Mouse (Mus musculus) MEL (cell line): ENCODE measurements around the gene Cnot8. TPM values are rescaled to one million over a fixed set of nuclear protein-coding genes. Genes with fewer than 3 reads are reported as not detected.

Experiments
- DNase-seq: peaks from one replicate; pipeline ENCODE4 v3.0.0; 2011; ENCODE audit warnings: low read depth, low spot score
- H3K27ac ChIP-seq: 2 replicates; pipeline ENCODE4 v1.5.1; 2012; ENCODE audit warnings: low read depth, mild to moderate bottlenecking, control low read depth, low read length, moderate library complexity; ENCODE audit not compliant: control insufficient read depth
- H3K27me3 ChIP-seq, 2 experiments: fragments of 150-350 bp in 1 of 2; sonication (generic) in 1 of 2; 2 replicates each; pipeline ENCODE4 v1.6.1; 2012; ENCODE audit warnings: low read length in 2 of 2, mild to moderate bottlenecking in 2 of 2, improper control_type of control experiment in 1 of 2, moderate library complexity in 1 of 2; ENCODE audit not compliant: insufficient read depth in 2 of 2, control insufficient read depth in 1 of 2
- H3K36me3 ChIP-seq, 2 experiments: 2 replicates each; pipeline ENCODE4 v1.6.1; 2012 to 2014; ENCODE audit warnings: low read length in 2 of 2, improper control_type of control experiment in 1 of 2, inconsistent platforms in 1 of 2, mild to moderate bottlenecking in 1 of 2; ENCODE audit not compliant: insufficient read depth in 2 of 2, control insufficient read depth in 1 of 2
- H3K4me1 ChIP-seq, 2 experiments: fragments of 150-350 bp in 1 of 2; sonication (generic) in 1 of 2; 2 replicates each; pipeline ENCODE4 v1.6.1; 2012; ENCODE audit warnings: low read length in 2 of 2, improper control_type of control experiment in 1 of 2, mild to moderate bottlenecking in 1 of 2; ENCODE audit not compliant: insufficient read depth in 2 of 2, control insufficient read depth in 1 of 2
- H3K4me3 ChIP-seq, 2 experiments: fragments of 150-350 bp in 1 of 2; sonication (generic) in 1 of 2; 2 replicates each; pipeline ENCODE4 v1.5.1; 2012; ENCODE audit warnings: low read depth in 2 of 2, low read length in 2 of 2, mild to moderate bottlenecking in 2 of 2, moderate library complexity in 2 of 2, control low read depth in 1 of 2, improper control_type of control experiment in 1 of 2; ENCODE audit not compliant: control insufficient read depth in 1 of 2, insufficient read depth in 1 of 2
- H3K79me2 ChIP-seq: 2 replicates; pipeline ENCODE4 v1.6.1; 2012; ENCODE audit warnings: mild to moderate bottlenecking, low read length, moderate library complexity; ENCODE audit not compliant: control insufficient read depth, poor library complexity, insufficient read depth
- H3K9ac ChIP-seq: 2 replicates; pipeline ENCODE4 v1.6.1; 2012; ENCODE audit warnings: low read depth, mild to moderate bottlenecking, control low read depth, low read length, moderate library complexity; ENCODE audit not compliant: control insufficient read depth, poor library complexity, severe bottlenecking
- H3K9me3 ChIP-seq: fragments of 150-350 bp; sonication (generic); replicated peaks from 2 replicates; pipeline ENCODE4 v1.6.1; 2012; ENCODE audit warnings: mild to moderate bottlenecking, low read length, improper control_type of control experiment, moderate library complexity; ENCODE audit not compliant: insufficient read depth
- CHD1 ChIP-seq: IDR thresholded peaks from 2 replicates; pipeline ENCODE4 v1.6.1; 2012; ENCODE audit warnings: low read depth, mild to moderate bottlenecking, inconsistent platforms, low read length, improper control_type of control experiment
- CTCF ChIP-seq, 3 experiments: IDR thresholded peaks in 2 of 3; conservative IDR thresholded peaks in 1 of 3; 2 replicates each; pipeline ENCODE4 v1.5.1; 2011 to 2012; ENCODE audit warnings: low read length in 3 of 3, low read depth in 2 of 3, mild to moderate bottlenecking in 2 of 3, improper control_type of control experiment in 1 of 3, inconsistent platforms in 1 of 3, mixed read lengths in 1 of 3, moderate library complexity in 1 of 3; ENCODE audit not compliant: control insufficient read depth in 1 of 3, insufficient read depth in 1 of 3, poor library complexity in 1 of 3, severe bottlenecking in 1 of 3
- E2F4 ChIP-seq: IDR thresholded peaks from 2 replicates; pipeline ENCODE4 v1.6.1; 2011; ENCODE audit warnings: low read depth, low read length, improper control_type of control experiment, borderline replicate concordance
- ELF1 ChIP-seq: IDR thresholded peaks from 2 replicates; pipeline ENCODE4 v1.6.1; 2014; ENCODE audit warnings: low read depth, mild to moderate bottlenecking, inconsistent platforms, low read length, improper control_type of control experiment, moderate library complexity
- EP300 ChIP-seq, 2 experiments: IDR thresholded peaks; 2 replicates each; pipeline ENCODE4 v1.6.1; 2011; ENCODE audit warnings: improper control_type of control experiment in 2 of 2, low read length in 2 of 2, low read depth in 1 of 2, mild to moderate bottlenecking in 1 of 2
- ETS1 ChIP-seq: IDR thresholded peaks from 2 replicates; pipeline ENCODE4 v1.6.1; 2012; ENCODE audit warnings: low read depth, mild to moderate bottlenecking, inconsistent platforms, low read length, improper control_type of control experiment, moderate library complexity
- GABPA ChIP-seq: IDR thresholded peaks from 2 replicates; pipeline ENCODE4 v1.6.1; 2012; ENCODE audit warnings: low read depth, mild to moderate bottlenecking, inconsistent platforms, low read length, improper control_type of control experiment, moderate library complexity
- GATA1 ChIP-seq: IDR thresholded peaks from 2 replicates; pipeline ENCODE4 v1.6.1; 2011; ENCODE audit warnings: low read depth, low read length, improper control_type of control experiment
- HCFC1 ChIP-seq: IDR thresholded peaks from 2 replicates; pipeline ENCODE4 v1.6.1; 2012; ENCODE audit warnings: low read depth, mild to moderate bottlenecking, inconsistent platforms, low read length, improper control_type of control experiment, moderate library complexity
- MAX ChIP-seq: IDR thresholded peaks from 2 replicates; pipeline ENCODE4 v1.6.1; 2011; ENCODE audit warnings: low read length, improper control_type of control experiment
- MAZ ChIP-seq: IDR thresholded peaks from 2 replicates; pipeline ENCODE4 v1.6.1; 2012; ENCODE audit warnings: low read depth, mild to moderate bottlenecking, inconsistent platforms, low read length, improper control_type of control experiment
- MXI1 ChIP-seq: IDR thresholded peaks from 2 replicates; pipeline ENCODE4 v1.6.1; 2011; ENCODE audit warnings: mild to moderate bottlenecking, low read depth, low read length, improper control_type of control experiment
- MYC ChIP-seq: IDR thresholded peaks from 2 replicates; pipeline ENCODE4 v1.6.1; 2011; ENCODE audit warnings: low read depth, mild to moderate bottlenecking, low read length, improper control_type of control experiment, moderate library complexity
- NELFE ChIP-seq: IDR thresholded peaks from 2 replicates; pipeline ENCODE4 v1.6.1; 2011; ENCODE audit warnings: low read depth, low read length, improper control_type of control experiment
- POLR2AphosphoS5 ChIP-seq: IDR thresholded peaks from 2 replicates; pipeline ENCODE4 v1.6.1; 2012; ENCODE audit warnings: low read depth, borderline replicate concordance, mild to moderate bottlenecking, inconsistent platforms, low read length, moderate library complexity, mixed read lengths
- RAD21 ChIP-seq: IDR thresholded peaks from 2 replicates; pipeline ENCODE4 v1.6.1; 2011; ENCODE audit warnings: mild to moderate bottlenecking, low read depth, low read length, improper control_type of control experiment
- RCOR1 ChIP-seq: IDR thresholded peaks from 2 replicates; pipeline ENCODE4 v1.6.1; 2012; ENCODE audit warnings: low read depth, mild to moderate bottlenecking, inconsistent platforms, low read length, improper control_type of control experiment
- SIN3A ChIP-seq: IDR thresholded peaks from 2 replicates; pipeline ENCODE4 v1.6.1; 2012; ENCODE audit warnings: low read length, improper control_type of control experiment, inconsistent platforms
- SMC3 ChIP-seq: IDR thresholded peaks from 2 replicates; pipeline ENCODE4 v1.6.1; 2011; ENCODE audit warnings: low read depth, low read length, improper control_type of control experiment
- TBP ChIP-seq: IDR thresholded peaks from 2 replicates; pipeline ENCODE4 v1.8.0; 2011; ENCODE audit warnings: low read depth, low read length, improper control_type of control experiment
- USF2 ChIP-seq, 2 experiments: IDR thresholded peaks; 2 replicates each; pipeline ENCODE4 v1.6.1; 2011 to 2012; ENCODE audit warnings: improper control_type of control experiment in 2 of 2, low read length in 2 of 2, borderline replicate concordance in 1 of 2, inconsistent platforms in 1 of 2, low read depth in 1 of 2, mild to moderate bottlenecking in 1 of 2; ENCODE audit not compliant: insufficient read depth in 1 of 2
- ZC3H11A ChIP-seq: IDR thresholded peaks from 2 replicates; pipeline ENCODE4 v1.6.1; 2012; ENCODE audit warnings: low read depth, mild to moderate bottlenecking, inconsistent platforms, low read length, improper control_type of control experiment
- ZKSCAN1 ChIP-seq: IDR thresholded peaks from 2 replicates; pipeline ENCODE4 v1.6.1; 2012; ENCODE audit warnings: low read depth, mild to moderate bottlenecking, inconsistent platforms, low read length, improper control_type of control experiment, moderate library complexity
- ZMIZ1 ChIP-seq: IDR thresholded peaks from 2 replicates; pipeline ENCODE4 v1.6.1; 2012; ENCODE audit warnings: low read depth, mild to moderate bottlenecking, inconsistent platforms, low read length, improper control_type of control experiment, moderate library complexity
- ZNF384 ChIP-seq: IDR thresholded peaks from 2 replicates; pipeline ENCODE4 v1.6.1; 2012; ENCODE audit warnings: low read depth, mild to moderate bottlenecking, inconsistent platforms, low read length, improper control_type of control experiment
- polyA plus RNA-seq, 2 experiments: library from polyadenylated mRNA; stranded (reverse) in 1 of 2; unstranded in 1 of 2; fragments of >175 nt in 1 of 2; fragments of >200 nt in 1 of 2; gene quantifications; 2 replicates each; pipeline versions ENCODE4 v1.2.1 to v1.2.4; 2012; ENCODE audit warnings: low replicate concordance in 2 of 2, low read depth in 1 of 2; ENCODE audit not compliant: insufficient read length in 2 of 2, insufficient read depth in 1 of 2, missing spikeins in 1 of 2
- total RNA-seq: library from RNA; depleted of rRNA; stranded (reverse); fragments of 300-350 nt; gene quantifications from 2 replicates; pipeline ENCODE4 v1.2.3, GENCODE M21; 2012

Cnot8 gene
- total and polyA plus RNA-seq, 3 experiments = 52.9 to 70.3 TPM; not detected in 1

GRCm38 (mm10) chr11:58146241-58146640 lies 42.3 kb downstream of the Cnot8 start:
- H3K4me3 ChIP-seq = no peak overlapping the region
- H3K36me3 ChIP-seq = peaks cover 0 to 21% of the 10 kb centered on the region in 2 experiments; a peak in 2 of 4 replicates

GRCm38 (mm10) chr11:58155458-58155857 lies 51.5 kb downstream of the Cnot8 start:
- Histone ChIP-seq H3K36me3 (peaks cover 0 to 44% of the 10 kb centered on the region in 2 experiments; a peak in 2 of 4 replicates), H3K79me2 (no peaks in the 10 kb centered on the region), H3K9me3 (no peaks in the 10 kb centered on the region), H3K4me3 (no peak overlapping the region), H3K4me1 (no peaks in the 10 kb centered on the region), H3K9ac (no peak overlapping the region), H3K27me3 (no peaks in the 10 kb centered on the region), H3K27ac (no peak overlapping the region)
- DNase-seq = no peak
- no peak for TF ChIP-seq RAD21
- TF ChIP-seq GATA1 = no peak
- no peak for TF ChIP-seq NELFE
- TF ChIP-seq ZMIZ1 = no peak
- no peak for TF ChIP-seq MAX
- no peak for TF ChIP-seq SMC3
- TF ChIP-seq ZC3H11A = no peak

More at GRCm38 (mm10) chr11:58146241-58146640, 42.3 kb downstream of the Cnot8 start:
- no peaks in the 10 kb centered on the region for H3K27me3 ChIP-seq
- H3K9ac ChIP-seq = no peak overlapping the region
- H3K79me2 ChIP-seq = no peaks in the 10 kb centered on the region
- H3K27ac ChIP-seq = no peak overlapping the region
- TF ChIP-seq ZMIZ1 (no peak), MAX (no peak), GABPA (no peak), ELF1 (no peak), USF2 (IDR thresholded peaks at IDR 0.05; ENCODE audit: borderline replicate concordance in 1 of 2, insufficient read depth in 1 of 2, low read depth in 1 of 2, low read length in 2 of 2) (no peak), MYC (no peak), RCOR1 (no peak), ZKSCAN1 (no peak), SIN3A (no peak)
- H3K4me1 ChIP-seq = no peaks in the 10 kb centered on the region
- DNase-seq = no peak
- H3K9me3 ChIP-seq = no peaks in the 10 kb centered on the region

DNA sequence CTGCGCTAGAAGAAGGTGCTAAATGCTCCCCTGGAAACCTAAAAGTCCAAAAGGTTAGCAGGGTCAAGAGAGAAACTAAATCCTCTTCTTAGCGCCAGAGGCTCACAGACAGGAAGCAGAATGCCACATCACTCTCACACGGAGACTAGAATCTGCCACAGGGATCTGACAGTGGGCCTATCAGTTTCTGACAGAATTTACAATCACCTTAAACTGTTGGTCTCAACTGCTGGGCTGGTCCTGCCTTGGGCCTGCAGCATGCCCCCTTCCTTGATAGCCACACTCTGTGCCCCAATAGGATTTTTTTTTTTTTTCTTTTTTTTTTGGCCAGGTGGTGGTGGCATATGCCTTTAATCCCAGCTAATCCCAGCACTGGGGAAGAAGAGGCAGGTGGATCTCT lies 52.9 kb downstream of the Cnot8 start:
- H3K79me2 ChIP-seq = no peaks in the 10 kb centered on the region
- TF ChIP-seq RCOR1 (no peak), TBP (no peak), ZNF384 (no peak), POLR2AphosphoS5 (no peak), USF2 (IDR thresholded peaks at IDR 0.05; ENCODE audit: borderline replicate concordance in 1 of 2, insufficient read depth in 1 of 2, low read depth in 1 of 2, low read length in 2 of 2) (no peak), GATA1 (no peak), CHD1 (no peak), ETS1 (no peak), HCFC1 (no peak), E2F4 (no peak), EP300 (IDR thresholded peaks at IDR 0.05; ENCODE audit: low read depth in 1 of 2, low read length in 2 of 2) (no peak), MXI1 (no peak), CTCF (IDR thresholded peaks at IDR 0.05 in 2 of 3, conservative IDR thresholded peaks at IDR 0.05 in 1 of 3; ENCODE audit: control insufficient read depth in 1 of 3, insufficient read depth in 1 of 3, low read depth in 2 of 3, low read length in 3 of 3, poor library complexity in 1 of 3, severe bottlenecking in 1 of 3) (no peak), RAD21 (no peak), MAX (no peak), MAZ (no peak), SIN3A (no peak)
- H3K9ac ChIP-seq = no peak overlapping the region
- H3K27ac ChIP-seq = no peak overlapping the region
- no peak for DNase-seq
- peaks cover 0 to 49% of the 10 kb centered on the region in 2 experiments; a peak in 2 of 4 replicates for H3K36me3 ChIP-seq
- H3K4me3 ChIP-seq = no peak overlapping the region
- H3K9me3 ChIP-seq = no peaks in the 10 kb centered on the region
- no peaks in the 10 kb centered on the region for H3K27me3 ChIP-seq
- no peaks in the 10 kb centered on the region for H3K4me1 ChIP-seq
